Mouse (Mus musculus) CH12.LX (cell line): ENCODE measurements around the gene Mgarp. TPM values are rescaled to one million over a fixed set of nuclear protein-coding genes. Genes with fewer than 3 reads are reported as not detected.
A peak's percentile ranks its signal among the peaks of the same experiment; 100 is the strongest.

ENCODE experiments used
- DNase-seq: peaks from one replicate; pipeline ENCODE4 v3.0.0-alpha.2; 2013; ENCODE audit errors: extremely low read depth
- H3K27ac ChIP-seq: 2 replicates; pipeline ENCODE4 v1.5.1; 2012; ENCODE audit warnings: low read depth, mild to moderate bottlenecking, control low read depth, moderate library complexity; ENCODE audit not compliant: insufficient read depth
- H3K27me3 ChIP-seq: replicated peaks from 2 replicates; pipeline ENCODE3; 2012; ENCODE audit warnings: inconsistent platforms
- H3K36me3 ChIP-seq, 2 experiments: replicated peaks in 1 of 2; 2 replicates each; pipeline versions ENCODE3 to v1.6.1; 2012; ENCODE audit warnings: inconsistent platforms in 1 of 2, low read length in 1 of 2, mild to moderate bottlenecking in 1 of 2, mixed read lengths in 1 of 2, moderate library complexity in 1 of 2; ENCODE audit not compliant: control insufficient read depth in 1 of 2, insufficient read depth in 1 of 2
- H3K4me1 ChIP-seq, 2 experiments: 2 replicates each; pipeline ENCODE4 v1.6.1; 2012; ENCODE audit warnings: inconsistent platforms in 1 of 2, moderate library complexity in 1 of 2; ENCODE audit not compliant: insufficient read depth in 2 of 2, control insufficient read depth in 1 of 2
- H3K4me2 ChIP-seq: 2 replicates; pipeline ENCODE4 v1.6.1; 2012; ENCODE audit warnings: low read depth, mild to moderate bottlenecking, control low read depth; ENCODE audit not compliant: poor library complexity, insufficient read depth, severe bottlenecking
- H3K4me3 ChIP-seq, 3 experiments: fragments of 150-350 bp in 1 of 3; sonication (generic) in 1 of 3; replicated peaks in 1 of 3; 2 replicates each; pipeline versions ENCODE3 to v1.5.1; 2011 to 2012; ENCODE audit warnings: low read depth in 2 of 3, low read length in 2 of 3, mild to moderate bottlenecking in 2 of 3, moderate library complexity in 2 of 3, control low read depth in 1 of 3, improper control_type of control experiment in 1 of 3, inconsistent platforms in 1 of 3, mixed read lengths in 1 of 3; ENCODE audit not compliant: poor library complexity in 1 of 3
- H3K79me2 ChIP-seq: replicated peaks from 2 replicates; pipeline ENCODE4 v1.6.1; 2012; ENCODE audit warnings: mild to moderate bottlenecking, moderate library complexity; ENCODE audit not compliant: control insufficient read depth, poor library complexity, insufficient read depth, severe bottlenecking; ENCODE audit errors: extremely low read depth
- H3K9ac ChIP-seq: 2 replicates; pipeline ENCODE4 v1.6.1; 2012; ENCODE audit warnings: low read depth, mild to moderate bottlenecking, control low read depth, moderate library complexity; ENCODE audit not compliant: insufficient read depth
- H3K9me3 ChIP-seq: replicated peaks from 2 replicates; pipeline ENCODE3; 2012; ENCODE audit warnings: low read length, inconsistent platforms, mixed read lengths
- CHD1 ChIP-seq: IDR thresholded peaks from 2 replicates; pipeline ENCODE4 v1.6.1; 2012; ENCODE audit warnings: low read depth, low read length, improper control_type of control experiment, inconsistent platforms
- CHD2 ChIP-seq: IDR thresholded peaks from 2 replicates; pipeline ENCODE4 v1.6.1; 2011; ENCODE audit warnings: low read length, improper control_type of control experiment
- CTCF ChIP-seq, 2 experiments: IDR thresholded peaks in 1 of 2; conservative IDR thresholded peaks in 1 of 2; 2 replicates each; pipeline ENCODE4 v1.5.1; 2011 to 2012; ENCODE audit warnings: low read depth in 2 of 2, low read length in 2 of 2, improper control_type of control experiment in 1 of 2, inconsistent platforms in 1 of 2, mild to moderate bottlenecking in 1 of 2, moderate library complexity in 1 of 2
- E2F4 ChIP-seq: IDR thresholded peaks from 2 replicates; pipeline ENCODE4 v1.6.1; 2011; ENCODE audit warnings: low read depth, low read length, improper control_type of control experiment; ENCODE audit not compliant: insufficient replicate concordance
- ELF1 ChIP-seq: IDR thresholded peaks from 2 replicates; pipeline ENCODE4 v1.6.1; 2014; ENCODE audit warnings: low read depth, mild to moderate bottlenecking, inconsistent platforms, low read length, improper control_type of control experiment
- EP300 ChIP-seq: IDR thresholded peaks from 2 replicates; pipeline ENCODE4 v1.6.1; 2011; ENCODE audit warnings: low read length, improper control_type of control experiment
- GABPA ChIP-seq: IDR thresholded peaks from 2 replicates; pipeline ENCODE4 v1.6.1; 2012; ENCODE audit warnings: low read depth, low read length, improper control_type of control experiment, inconsistent platforms; ENCODE audit not compliant: insufficient replicate concordance
- HCFC1 ChIP-seq: IDR thresholded peaks from 2 replicates; pipeline ENCODE4 v1.6.1; 2012; ENCODE audit warnings: low read depth, mild to moderate bottlenecking, inconsistent platforms, low read length, improper control_type of control experiment
- IRF4 ChIP-seq: IDR thresholded peaks from 2 replicates; pipeline ENCODE4 v1.6.1; 2014; ENCODE audit warnings: low read depth, mild to moderate bottlenecking, inconsistent platforms, low read length, improper control_type of control experiment
- KAT2A ChIP-seq: IDR thresholded peaks from 2 replicates; pipeline ENCODE4 v1.6.1; 2012; ENCODE audit warnings: low read length, improper control_type of control experiment, inconsistent platforms; ENCODE audit not compliant: insufficient replicate concordance
- MAFK ChIP-seq: IDR thresholded peaks from 2 replicates; pipeline ENCODE4 v1.6.1; 2011; ENCODE audit warnings: low read length, improper control_type of control experiment; ENCODE audit not compliant: insufficient replicate concordance
- MAX ChIP-seq: IDR thresholded peaks from 2 replicates; pipeline ENCODE4 v1.6.1; 2011; ENCODE audit warnings: low read length, improper control_type of control experiment
- MYC ChIP-seq: IDR thresholded peaks from 2 replicates; pipeline ENCODE4 v1.6.1; 2011; ENCODE audit warnings: low read depth, mild to moderate bottlenecking, improper control_type of control experiment, low read length
- NRF1 ChIP-seq: IDR thresholded peaks from 2 replicates; pipeline ENCODE4 v1.6.1; 2014; ENCODE audit warnings: low read depth, mild to moderate bottlenecking, inconsistent platforms, low read length, improper control_type of control experiment, moderate library complexity
- POLR2AphosphoS2 ChIP-seq: IDR thresholded peaks from 2 replicates; pipeline ENCODE4 v1.6.1; 2011; ENCODE audit warnings: low read depth, low read length, improper control_type of control experiment
- RCOR1 ChIP-seq: conservative IDR thresholded peaks from 2 replicates; pipeline ENCODE4 v1.6.1; 2012; ENCODE audit warnings: low read depth, mild to moderate bottlenecking, inconsistent platforms, low read length, improper control_type of control experiment
- SIN3A ChIP-seq: IDR thresholded peaks from 2 replicates; pipeline ENCODE4 v1.6.1; 2012; ENCODE audit warnings: low read length, improper control_type of control experiment, inconsistent platforms
- SMC3 ChIP-seq: IDR thresholded peaks from 2 replicates; pipeline ENCODE4 v1.6.1; 2011; ENCODE audit warnings: low read depth, low read length, improper control_type of control experiment
- TBP ChIP-seq: conservative IDR thresholded peaks from 2 replicates; pipeline ENCODE4 v1.6.1; 2011; ENCODE audit warnings: low read depth, low read length, improper control_type of control experiment
- TCF12 ChIP-seq: IDR thresholded peaks from 2 replicates; pipeline ENCODE4 v1.6.1; 2014; ENCODE audit warnings: low read depth, mild to moderate bottlenecking, inconsistent platforms, low read length, improper control_type of control experiment
- UBTF ChIP-seq: IDR thresholded peaks from 2 replicates; pipeline ENCODE4 v1.6.1; 2012; ENCODE audit warnings: low read depth, mild to moderate bottlenecking, inconsistent platforms, low read length, improper control_type of control experiment, moderate library complexity
- USF1 ChIP-seq: IDR thresholded peaks from 2 replicates; pipeline ENCODE4 v1.6.1; 2014; ENCODE audit warnings: low read depth, mild to moderate bottlenecking, inconsistent platforms, low read length, improper control_type of control experiment
- USF2 ChIP-seq: conservative IDR thresholded peaks from 2 replicates; pipeline ENCODE4 v1.6.1; 2011; ENCODE audit warnings: low read depth, low read length, improper control_type of control experiment
- ZC3H11A ChIP-seq: IDR thresholded peaks from 2 replicates; pipeline ENCODE4 v1.6.1; 2012; ENCODE audit warnings: low read depth, mild to moderate bottlenecking, inconsistent platforms, low read length, improper control_type of control experiment
- ZKSCAN1 ChIP-seq: IDR thresholded peaks from 2 replicates; pipeline ENCODE4 v1.6.1; 2012; ENCODE audit warnings: low read depth, inconsistent platforms, low read length, improper control_type of control experiment, borderline replicate concordance
- ZMIZ1 ChIP-seq: IDR thresholded peaks from 2 replicates; pipeline ENCODE4 v1.6.1; 2012; ENCODE audit warnings: low read depth, mild to moderate bottlenecking, inconsistent platforms, low read length, improper control_type of control experiment
- ZNF384 ChIP-seq: IDR thresholded peaks from 2 replicates; pipeline ENCODE4 v1.6.1; 2012; ENCODE audit warnings: low read depth, low read length, improper control_type of control experiment, inconsistent platforms
- dilution Hi-C: fragments of 300-500 bp; cut with MboI; formaldehyde crosslinking; loops from 2 replicates; pipeline ENCODE4 v1.14.3; 2020; ENCODE audit warnings: low sequenced_read_pairs; ENCODE audit not compliant: extremely low pct_unique_long_range_greater_than_20kb, extremely low pct_ligation_motif_present
- in situ Hi-C: fragments of 300-500 bp; cut with MboI; formaldehyde crosslinking; loops from 3 replicates; pipeline ENCODE4 v1.14.3; 2019; ENCODE audit warnings: low sequenced_read_pairs, low pct_ligation_motif_present, low pct_unique_long_range_greater_than_20kb, mixed read lengths
- polyA plus RNA-seq: library from polyadenylated mRNA; unstranded; fragments of >175 nt; gene quantifications from 2 replicates; pipeline ENCODE4 v1.2.1, GENCODE M21; 2012; ENCODE audit warnings: low read depth; ENCODE audit not compliant: insufficient read length
- total RNA-seq, 2 experiments: library from RNA; depleted of rRNA; stranded (reverse); fragments of 300-350 nt in 1 of 2; fragments of >200 nt in 1 of 2; gene quantifications; 2 replicates each; pipeline ENCODE4 v1.2.3; 2012 to 2014

Gene Mgarp
- total and polyA plus RNA-seq, 3 experiments: not detected

- H3K79me2 ChIP-seq: no peaks in the 10 kb centered on the region
- H3K4me3 ChIP-seq: peak overlapping the region; percentile 75 to 94 (median 91)
- H3K4me2 ChIP-seq: peak overlapping the region; percentile 52
- dilution Hi-C loops (no loop called here), in situ Hi-C loops (loop anchor here (10.0 kb wide), 1 partner anchor 73 kb away; no protein-coding TSS in a partner anchor)
- peak overlapping the region; percentile 61 for H3K9ac ChIP-seq
- no peaks in the 10 kb centered on the region for H3K9me3 ChIP-seq
- H3K27me3 ChIP-seq: no peaks in the 10 kb centered on the region
- no peaks in the 10 kb centered on the region for H3K36me3 ChIP-seq
- DNase-seq: peak; percentile 76
- H3K4me1 ChIP-seq: peaks cover 4% of the 10 kb centered on the region in 2 experiments
- H3K27ac ChIP-seq: no peak overlapping the region
- TF ChIP-seq MAFK (0 out of 2 replicates have a peak, but pooled peaks have one; percentile 40), GABPA (no peak), UBTF (no peak), ELF1 (peak; percentile 37; the same call in 1 of the 2 replicates), KAT2A (no peak), TCF12 (no peak), CHD1 (no peak), E2F4 (no peak), ZC3H11A (no peak), TBP (peak; percentile 97), MAX (no peak), CHD2 (no peak), ZNF384 (peak; percentile 91), USF2 (no peak), SIN3A (no peak), IRF4 (no peak), ZKSCAN1 (no peak)
Measured at GRCm38 (mm10) chr3:51357624-51358023, 38.9 kb downstream of the Mgarp start.

- peak overlapping the region in 1 of 3 experiments; percentile 34 for H3K4me3 ChIP-seq
- peak overlapping the region; percentile 52 for H3K4me2 ChIP-seq
- no peaks in the 10 kb centered on the region for H3K27me3 ChIP-seq
- no peak overlapping the region for H3K9ac ChIP-seq
- no peaks in the 10 kb centered on the region for H3K9me3 ChIP-seq
- H3K27ac ChIP-seq: no peak overlapping the region
- dilution Hi-C loops: no loop called here
- no peak for DNase-seq
- peaks cover 4% of the 10 kb centered on the region in 2 experiments for H3K4me1 ChIP-seq
- no peak for TF ChIP-seq CTCF (conservative IDR thresholded peaks at IDR 0.05 in 1 of 2, IDR thresholded peaks at IDR 0.05 in 1 of 2; ENCODE audit: low read depth in 2 of 2, low read length in 2 of 2)
- TF ChIP-seq KAT2A: no peak
- TF ChIP-seq USF1: no peak
- no peak for TF ChIP-seq NRF1
- no peak for TF ChIP-seq RCOR1
- TF ChIP-seq ZMIZ1: no peak
- no peak for TF ChIP-seq HCFC1
- TF ChIP-seq SMC3: no peak
- TF ChIP-seq USF2: no peak
- TF ChIP-seq SIN3A: no peak
- no peak for TF ChIP-seq UBTF
- TF ChIP-seq POLR2AphosphoS2: no peak
- TF ChIP-seq E2F4: no peak
- TF ChIP-seq MYC: no peak
- TF ChIP-seq EP300: no peak
- in situ Hi-C loops: loop anchor here (10.0 kb wide), 1 partner anchor 72 kb away; no protein-coding TSS in a partner anchor
- no peaks in the 10 kb centered on the region for H3K79me2 ChIP-seq
- H3K36me3 ChIP-seq: no peaks in the 10 kb centered on the region
Measured at GRCm38 (mm10) chr3:51357078-51357477, 39.5 kb downstream of the Mgarp start.
